Mouse (Mus musculus) heart, adult 2 months (tissue): ENCODE measurements around the gene Klk13. TPM values are rescaled to one million over a fixed set of nuclear protein-coding genes. Genes with fewer than 3 reads are reported as not detected.

Source experiments
- DNase-seq, 2 experiments: peaks; one replicate each; pipeline ENCODE4 v3.0.0; 2021
- H3K27ac ChIP-seq: fragments of 200-600 bp; 2 replicates; pipeline ENCODE4 v1.8.1; 2022
- H3K27me3 ChIP-seq: fragments of 200-500 bp; 2 replicates; pipeline ENCODE4 v1.6.1; 2012; ENCODE audit warnings: mild to moderate bottlenecking, low read length, inconsistent platforms, mixed read lengths; ENCODE audit not compliant: control insufficient read depth, insufficient read depth
- H3K36me3 ChIP-seq: fragments of 200-500 bp; 2 replicates; pipeline ENCODE4 v1.6.1; 2012; ENCODE audit warnings: low read length, inconsistent platforms; ENCODE audit not compliant: control insufficient read depth, insufficient read depth
- H3K4me1 ChIP-seq: fragments of 200-500 bp; 2 replicates; pipeline ENCODE4 v1.6.1; 2011; ENCODE audit warnings: low read length; ENCODE audit not compliant: control insufficient read depth, insufficient read depth
- H3K4me3 ChIP-seq: fragments of 200-600 bp; 2 replicates; pipeline ENCODE4 v1.8.1; 2022
- H3K79me2 ChIP-seq: fragments of 200-500 bp; replicated peaks from 2 replicates; pipeline ENCODE4 v1.6.1; 2012; ENCODE audit warnings: mild to moderate bottlenecking, inconsistent platforms, low read length, moderate library complexity, mixed read lengths; ENCODE audit not compliant: control insufficient read depth, insufficient read depth
- H3K9ac ChIP-seq: fragments of 200-500 bp; 2 replicates; pipeline ENCODE4 v1.6.1; 2012; ENCODE audit warnings: low read depth, mild to moderate bottlenecking, control low read depth, inconsistent platforms, low read length, mixed read lengths
- CTCF ChIP-seq: fragments of 200-600 bp; IDR thresholded peaks from 2 replicates; pipeline ENCODE4 v1.8.1; 2022; ENCODE audit warnings: antibody characterized with exemption, mild to moderate bottlenecking, moderate library complexity
- EP300 ChIP-seq: fragments of 200-500 bp; IDR thresholded peaks from 2 replicates; pipeline ENCODE4 v1.6.1; 2011; ENCODE audit warnings: low read depth, low read length, control low read depth; ENCODE audit not compliant: insufficient read depth
- POLR2A ChIP-seq: fragments of 200-500 bp; IDR thresholded peaks from 2 replicates; pipeline ENCODE4 v1.6.1; 2011; ENCODE audit warnings: mild to moderate bottlenecking, low read depth, low read length, control low read depth; ENCODE audit not compliant: insufficient read depth
- WGBS: fragments of 180-500 bp; shearing (Covaris S2); methylation state at CpG from one replicate; pipeline ENCODE4 v1.1.7; 2018; 5-methylcytosine and 5-hydroxymethylcytosine counted together
- intact Hi-C: fragments of 180-260 bp; cut with DNase I; formaldehyde crosslinking; loops from one replicate; pipeline ENCODE4 v1.15.1; 2025
- polyA plus RNA-seq: library from polyadenylated mRNA; depleted of rRNA; stranded (reverse); fragments of >200 nt; gene quantifications from 2 replicates; pipeline ENCODE4 v1.2.3, GENCODE M21; 2012
- total RNA-seq, 2 experiments: library from RNA; stranded (reverse); gene quantifications; 2 replicates each; pipeline ENCODE4 v1.2.3; 2021

Klk13 gene
- total and polyA plus RNA-seq, 3 experiments = 0.18 TPM; not detected in 2

- intact Hi-C loops = loop anchor here (5.0 kb wide), 1 partner anchor 84 kb away; no protein-coding TSS in a partner anchor
- Histone ChIP-seq H3K4me3 (no peak overlapping the region), H3K27ac (no peak overlapping the region), H3K27me3 (no peaks in the 10 kb centered on the region), H3K9ac (no peak overlapping the region), H3K4me1 (no peaks in the 10 kb centered on the region), H3K36me3 (no peaks in the 10 kb centered on the region), H3K79me2 (no peaks in the 10 kb centered on the region)
- TF ChIP-seq EP300 = no peak
- TF ChIP-seq CTCF = no peak
- no peak for TF ChIP-seq POLR2A
- WGBS = 55% methylated on average over 8 of the region's 8 CpGs
- DNase-seq = no peak
These were observed 54.1 kb downstream of the Klk13 start for GRCm38 (mm10) chr7:43766484-43766883.

GRCm38 (mm10) chr7:43768597-43768996 lies 56.2 kb downstream of the Klk13 start, which contains the start of gene Klk12:
Gene Klk12 (plus strand): TSS chr7:43768897.
- no peak for DNase-seq
- Histone ChIP-seq H3K36me3 (no peaks in the 10 kb centered on the region), H3K4me1 (no peaks in the 10 kb centered on the region), H3K27ac (no peak within 1 kb of the TSS), H3K79me2 (no peaks in the 10 kb centered on the region), H3K9ac (no peak within 1 kb of the TSS), H3K27me3 (no peaks in the 10 kb centered on the region), H3K4me3 (no peak within 1 kb of the TSS)
- intact Hi-C loops = loop anchor here (5.0 kb wide), 1 partner anchor 86 kb away; no protein-coding TSS in a partner anchor
- TF ChIP-seq EP300 = no peak
- TF ChIP-seq POLR2A = no peak
- TF ChIP-seq CTCF = no peak
- WGBS = 72% methylated on average over 4 of the region's 4 CpGs

- peak in 1 of 2 experiments; percentile 0 for DNase-seq
- H3K4me1 ChIP-seq = no peaks in the 10 kb centered on the region
- no peaks in the 10 kb centered on the region for H3K27me3 ChIP-seq
- H3K27ac ChIP-seq = no peak overlapping the region
- intact Hi-C loops = loop anchor here (5.0 kb wide), 1 partner anchor 87 kb away; no protein-coding TSS in a partner anchor
- H3K9ac ChIP-seq = no peak overlapping the region
- no peaks in the 10 kb centered on the region for H3K79me2 ChIP-seq
- TF ChIP-seq POLR2A = no peak
- no peak for TF ChIP-seq CTCF
- TF ChIP-seq EP300 = no peak
- H3K36me3 ChIP-seq = no peaks in the 10 kb centered on the region
- no peak overlapping the region for H3K4me3 ChIP-seq
- 84% methylated on average over 8 of the region's 8 CpGs for WGBS
These were observed 57.3 kb downstream of the Klk13 start for GRCm38 (mm10) chr7:43769636-43770035.

- TF ChIP-seq CTCF = no peak
- TF ChIP-seq EP300 = no peak
- TF ChIP-seq POLR2A = no peak
- Histone ChIP-seq H3K27ac (no peak overlapping the region), H3K4me1 (no peaks in the 10 kb centered on the region), H3K4me3 (no peak overlapping the region), H3K79me2 (no peaks in the 10 kb centered on the region), H3K27me3 (no peaks in the 10 kb centered on the region), H3K9ac (no peak overlapping the region), H3K36me3 (no peaks in the 10 kb centered on the region)
- DNase-seq = peak in 1 of 2 experiments; percentile 1
- WGBS = 90% methylated on average over 10 of the region's 10 CpGs
- intact Hi-C loops = no loop called here
These were observed 58.3 kb downstream of the Klk13 start for GRCm38 (mm10) chr7:43770701-43771100.

DNA sequence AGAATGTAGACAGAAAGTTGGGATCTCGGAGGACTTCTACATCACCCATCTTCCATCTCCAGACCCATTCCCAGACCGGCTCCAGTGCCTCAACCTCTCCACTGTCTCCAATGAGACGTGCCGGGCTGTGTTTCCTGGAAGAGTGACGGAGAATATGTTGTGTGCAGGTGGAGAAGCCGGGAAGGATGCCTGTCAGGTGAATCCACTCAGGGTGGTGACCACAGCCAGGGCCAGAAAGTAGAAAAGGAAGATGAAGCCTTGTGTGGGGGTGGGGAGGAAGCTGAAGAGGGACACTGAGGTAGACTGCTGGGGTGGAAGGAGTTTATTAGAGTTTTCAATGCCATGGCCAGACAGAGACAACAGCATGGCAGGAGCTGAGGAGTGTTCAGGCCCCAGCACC lies 59.5 kb downstream of the Klk13 start:
- WGBS = 94% methylated on average over 6 of the region's 6 CpGs
- DNase-seq = peak in 1 of 2 experiments; percentile 0
- no peak for TF ChIP-seq EP300
- TF ChIP-seq POLR2A = no peak
- no peak for TF ChIP-seq CTCF
- Histone ChIP-seq H3K4me1 (no peaks in the 10 kb centered on the region), H3K27ac (no peak overlapping the region), H3K79me2 (no peaks in the 10 kb centered on the region), H3K36me3 (no peaks in the 10 kb centered on the region), H3K9ac (no peak overlapping the region), H3K4me3 (no peak overlapping the region), H3K27me3 (no peaks in the 10 kb centered on the region)
- intact Hi-C loops = no loop called here

- peak in 1 of 2 experiments; percentile 0 for DNase-seq
- no peaks in the 10 kb centered on the region for H3K79me2 ChIP-seq
- WGBS = 63% methylated on average over 3 of the region's 3 CpGs
- H3K27ac ChIP-seq = no peak overlapping the region
- intact Hi-C loops = no loop called here
- no peak overlapping the region for H3K4me3 ChIP-seq
- no peak for TF ChIP-seq POLR2A
- TF ChIP-seq CTCF = no peak
- TF ChIP-seq EP300 = no peak
- no peaks in the 10 kb centered on the region for H3K27me3 ChIP-seq
- no peaks in the 10 kb centered on the region for H3K36me3 ChIP-seq
- no peaks in the 10 kb centered on the region for H3K4me1 ChIP-seq
- H3K9ac ChIP-seq = no peak overlapping the region
These were observed 60.5 kb downstream of the Klk13 start for GRCm38 (mm10) chr7:43772901-43773300.
